25 mouse cellular contexts compared by ENCODE assay signal in genomic region chr4:75838619-75839018, GRCm38 (mm10).
DNase-seq lines count a peak whose midpoint lies in the region; ATAC-seq and TF ChIP-seq lines count a peak whose summit lies in the region.
"Had no signal": no experiment of that assay in that cellular context is flagged by ENCODE, and none has a peak within 500 bp of the region (broad histone marks: within the 10 kb centered on the region; RNA-seq: fewer than 3 reads in every experiment).

No protein-coding gene starts in this region.

- DNase-seq in embryonic facial prominence, embryonic 14.5 days (ENCODE audit: low spot score) = peak; percentile 12
- DNase-seq in embryonic facial prominence, embryonic 10.5 days (ENCODE audit: low spot score) = no peak
- peak; percentile 55 for DNase-seq in hindbrain, postnatal 0 days (ENCODE audit: low spot score)
- DNase-seq in hindbrain, embryonic 10.5 days (ENCODE audit: low spot score) = no peak
- DNase-seq in brain, adult 2 months (ENCODE audit: low read depth, low spot score) = peak; percentile 16
- DNase-seq in cerebellum, adult 9-11 months = peak; percentile 7
- DNase-seq in gastrocnemius, postnatal 36 days = no peak
- DNase-seq in adrenal gland, adult 18-20 months (ENCODE audit: low spot score in 2 of 2) = no peak
- DNase-seq: adrenal gland, postnatal 25 days; gastrocnemius, postnatal 14 days; heart, adult 18-20 months; heart, postnatal 10 days; kidney, adult 2 months; right cerebral cortex, adult 18-20 months; right cerebral cortex, postnatal 4 days; thymus, postnatal 14 days had no signal

- WGBS in embryonic facial prominence, embryonic 14.5 days = 55% methylated on average over 4 of the region's 4 CpGs
- 70% methylated on average over 4 of the region's 4 CpGs for WGBS in embryonic facial prominence, embryonic 10.5 days
- 46% methylated on average over 4 of the region's 4 CpGs for WGBS in hindbrain, postnatal 0 days
- 69% methylated on average over 4 of the region's 4 CpGs for WGBS in hindbrain, embryonic 10.5 days

- no peaks in the 10 kb centered on the region for H3K9me3 ChIP-seq in embryonic facial prominence, embryonic 14.5 days (ENCODE audit: control insufficient read depth, low read length)
- no peaks in the 10 kb centered on the region for H3K9me3 ChIP-seq in embryonic facial prominence, embryonic 10.5 days
- H3K9me3 ChIP-seq in hindbrain, postnatal 0 days (ENCODE audit: low read length) = no peaks in the 10 kb centered on the region
- H3K9me3 ChIP-seq in hindbrain, embryonic 10.5 days = no peaks in the 10 kb centered on the region
- H3K9me3 ChIP-seq: heart, embryonic 12.5 days; hindbrain, embryonic 12.5 days; limb, embryonic 13.5 days; liver, embryonic 12.5 days; midbrain, embryonic 15.5 days; neural tube, embryonic 13.5 days had no signal

- intact Hi-C loops in gastrocnemius, postnatal 36 days (cut with DNase I) = no loop called here

- no peak for ATAC-seq in embryonic facial prominence, embryonic 14.5 days (ENCODE audit: low read depth)
- peak; percentile 76 for ATAC-seq in hindbrain, postnatal 0 days
- ATAC-seq: CD4-positive, CD25-positive, alpha-beta regulatory T cell, adult 4 months; liver, embryonic 12.5 days; midbrain, embryonic 15.5 days had no signal

- no peak for TF ChIP-seq CTCF in hindbrain, postnatal 0 days (IDR thresholded peaks at IDR 0.05; ENCODE audit: low read depth)

- H3K36me3 ChIP-seq in embryonic facial prominence, embryonic 14.5 days (ENCODE audit: control insufficient read depth, insufficient read depth, low read length) = no peaks in the 10 kb centered on the region
- no peaks in the 10 kb centered on the region for H3K36me3 ChIP-seq in embryonic facial prominence, embryonic 10.5 days (replicated peaks)
- H3K36me3 ChIP-seq in hindbrain, postnatal 0 days (ENCODE audit: insufficient read depth, low read length) = no peaks in the 10 kb centered on the region
- H3K36me3 ChIP-seq in hindbrain, embryonic 10.5 days = no peaks in the 10 kb centered on the region
- H3K36me3 ChIP-seq: heart, embryonic 12.5 days; hindbrain, embryonic 12.5 days; limb, embryonic 13.5 days; liver, embryonic 12.5 days; midbrain, embryonic 15.5 days; neural tube, embryonic 13.5 days had no signal

- peaks cover 4% of the 10 kb centered on the region; the same call in 1 of the 2 replicates for H3K4me1 ChIP-seq in embryonic facial prominence, embryonic 14.5 days (ENCODE audit: control insufficient read depth, insufficient read depth, low read length)
- H3K4me1 ChIP-seq in embryonic facial prominence, embryonic 10.5 days = no peaks in the 10 kb centered on the region
- no peaks in the 10 kb centered on the region for H3K4me1 ChIP-seq in hindbrain, postnatal 0 days (ENCODE audit: insufficient read depth, low read length)
- no peaks in the 10 kb centered on the region for H3K4me1 ChIP-seq in hindbrain, embryonic 10.5 days (replicated peaks)
- H3K4me1 ChIP-seq: heart, embryonic 12.5 days; hindbrain, embryonic 12.5 days; liver, embryonic 12.5 days; midbrain, embryonic 15.5 days; neural tube, embryonic 13.5 days had no signal

- H3K27me3 ChIP-seq in embryonic facial prominence, embryonic 14.5 days (replicated peaks; ENCODE audit: control insufficient read depth, insufficient read depth, low read length) = no peaks in the 10 kb centered on the region
- H3K27me3 ChIP-seq in embryonic facial prominence, embryonic 10.5 days (replicated peaks; ENCODE audit: low read depth, poor library complexity, severe bottlenecking) = no peaks in the 10 kb centered on the region
- H3K27me3 ChIP-seq in hindbrain, postnatal 0 days (ENCODE audit: insufficient read depth, low read length) = no peaks in the 10 kb centered on the region
- H3K27me3 ChIP-seq in hindbrain, embryonic 10.5 days (ENCODE audit: insufficient read depth, poor library complexity, severe bottlenecking) = no peaks in the 10 kb centered on the region
- H3K27me3 ChIP-seq: heart, embryonic 12.5 days; hindbrain, embryonic 12.5 days; limb, embryonic 13.5 days; liver, embryonic 12.5 days; midbrain, embryonic 15.5 days; neural tube, embryonic 13.5 days had no signal

- H3K9ac ChIP-seq in embryonic facial prominence, embryonic 14.5 days (ENCODE audit: low read depth, low read length) = no peak overlapping the region
- no peak overlapping the region for H3K9ac ChIP-seq in hindbrain, postnatal 0 days (replicated peaks; ENCODE audit: low read length)
- H3K9ac ChIP-seq: heart, embryonic 12.5 days; hindbrain, embryonic 12.5 days; limb, embryonic 13.5 days; liver, embryonic 12.5 days; midbrain, embryonic 15.5 days; neural tube, embryonic 13.5 days had no signal

- no peak overlapping the region for H3K4me3 ChIP-seq in embryonic facial prominence, embryonic 14.5 days (ENCODE audit: low read depth, low read length)
- H3K4me3 ChIP-seq in embryonic facial prominence, embryonic 10.5 days = no peak overlapping the region
- H3K4me3 ChIP-seq in hindbrain, postnatal 0 days (ENCODE audit: low read length) = no peak overlapping the region
- H3K4me3 ChIP-seq in hindbrain, embryonic 10.5 days = no peak overlapping the region
- H3K4me3 ChIP-seq: heart, embryonic 12.5 days; hindbrain, embryonic 12.5 days; limb, embryonic 13.5 days; liver, embryonic 12.5 days; midbrain, embryonic 15.5 days; myocyte; neural tube, embryonic 13.5 days had no signal

- H3K4me2 ChIP-seq in embryonic facial prominence, embryonic 14.5 days (ENCODE audit: low read depth, low read length) = no peak overlapping the region
- no peak overlapping the region for H3K4me2 ChIP-seq in hindbrain, postnatal 0 days (ENCODE audit: low read depth, low read length)
- H3K4me2 ChIP-seq: heart, embryonic 12.5 days; hindbrain, embryonic 12.5 days; limb, embryonic 13.5 days; liver, embryonic 12.5 days; midbrain, embryonic 15.5 days; neural tube, embryonic 13.5 days had no signal

- no peak overlapping the region for H3K27ac ChIP-seq in embryonic facial prominence, embryonic 14.5 days (replicated peaks; ENCODE audit: low read depth, low read length)
- no peak overlapping the region for H3K27ac ChIP-seq in embryonic facial prominence, embryonic 10.5 days (replicated peaks)
- no peak overlapping the region for H3K27ac ChIP-seq in hindbrain, postnatal 0 days
- H3K27ac ChIP-seq in hindbrain, embryonic 10.5 days = no peak overlapping the region
- H3K27ac ChIP-seq: hindbrain, embryonic 12.5 days; kidney, postnatal 0 days; limb, embryonic 13.5 days; liver, embryonic 12.5 days; midbrain, embryonic 15.5 days; neural tube, embryonic 13.5 days had no signal

Comparison
In these comparisons a context has a peak if more than half of its experiments do, and no peak if none do; other contexts are left out.
1. DNase-seq: peak in embryonic facial prominence, embryonic 14.5 days (single experiment), hindbrain, postnatal 0 days (single experiment), brain, adult 2 months (single experiment) and cerebellum, adult 9-11 months (single experiment); none in embryonic facial prominence, embryonic 10.5 days (single experiment), hindbrain, embryonic 10.5 days (single experiment), gastrocnemius, postnatal 36 days (0 of 2) and adrenal gland, adult 18-20 months (0 of 2).